Mouse (Mus musculus) heart, adult 2 months (tissue): ENCODE measurements around the gene Hhipl1. TPM values are rescaled to one million over a fixed set of nuclear protein-coding genes. Genes with fewer than 3 reads are reported as not detected.
A peak's percentile ranks its signal among the peaks of the same experiment; 100 is the strongest.

Experiments
- DNase-seq, 2 experiments: peaks; one replicate each; pipeline ENCODE4 v3.0.0; 2021
- H3K27ac ChIP-seq: fragments of 200-600 bp; 2 replicates; pipeline ENCODE4 v1.8.1; 2022
- H3K27me3 ChIP-seq: fragments of 200-500 bp; 2 replicates; pipeline ENCODE4 v1.6.1; 2012; ENCODE audit warnings: mild to moderate bottlenecking, low read length, inconsistent platforms, mixed read lengths; ENCODE audit not compliant: control insufficient read depth, insufficient read depth
- H3K36me3 ChIP-seq: fragments of 200-500 bp; 2 replicates; pipeline ENCODE4 v1.6.1; 2012; ENCODE audit warnings: low read length, inconsistent platforms; ENCODE audit not compliant: control insufficient read depth, insufficient read depth
- H3K4me1 ChIP-seq: fragments of 200-500 bp; 2 replicates; pipeline ENCODE4 v1.6.1; 2011; ENCODE audit warnings: low read length; ENCODE audit not compliant: control insufficient read depth, insufficient read depth
- H3K4me3 ChIP-seq: fragments of 200-600 bp; 2 replicates; pipeline ENCODE4 v1.8.1; 2022
- H3K79me2 ChIP-seq: fragments of 200-500 bp; replicated peaks from 2 replicates; pipeline ENCODE4 v1.6.1; 2012; ENCODE audit warnings: mild to moderate bottlenecking, inconsistent platforms, low read length, moderate library complexity, mixed read lengths; ENCODE audit not compliant: control insufficient read depth, insufficient read depth
- H3K9ac ChIP-seq: fragments of 200-500 bp; 2 replicates; pipeline ENCODE4 v1.6.1; 2012; ENCODE audit warnings: low read depth, mild to moderate bottlenecking, control low read depth, inconsistent platforms, low read length, mixed read lengths
- CTCF ChIP-seq: fragments of 200-600 bp; IDR thresholded peaks from 2 replicates; pipeline ENCODE4 v1.8.1; 2022; ENCODE audit warnings: antibody characterized with exemption, mild to moderate bottlenecking, moderate library complexity
- EP300 ChIP-seq: fragments of 200-500 bp; IDR thresholded peaks from 2 replicates; pipeline ENCODE4 v1.6.1; 2011; ENCODE audit warnings: low read depth, low read length, control low read depth; ENCODE audit not compliant: insufficient read depth
- POLR2A ChIP-seq: fragments of 200-500 bp; IDR thresholded peaks from 2 replicates; pipeline ENCODE4 v1.6.1; 2011; ENCODE audit warnings: mild to moderate bottlenecking, low read depth, low read length, control low read depth; ENCODE audit not compliant: insufficient read depth
- WGBS: fragments of 180-500 bp; shearing (Covaris S2); methylation state at CpG from one replicate; pipeline ENCODE4 v1.1.7; 2018; 5-methylcytosine and 5-hydroxymethylcytosine counted together
- intact Hi-C: fragments of 180-260 bp; cut with DNase I; formaldehyde crosslinking; loops from one replicate; pipeline ENCODE4 v1.15.1; 2025
- polyA plus RNA-seq: library from polyadenylated mRNA; depleted of rRNA; stranded (reverse); fragments of >200 nt; gene quantifications from 2 replicates; pipeline ENCODE4 v1.2.3, GENCODE M21; 2012
- total RNA-seq, 2 experiments: library from RNA; stranded (reverse); gene quantifications; 2 replicates each; pipeline ENCODE4 v1.2.3; 2021

Hhipl1 gene
- total and polyA plus RNA-seq, 3 experiments, result 1.2 to 1.8 (median 1.5) TPM

- H3K9ac ChIP-seq, result no peak overlapping the region
- intact Hi-C loops, result no loop called here
- peaks cover 31% of the 10 kb centered on the region for H3K4me1 ChIP-seq
- no peaks in the 10 kb centered on the region for H3K36me3 ChIP-seq
- WGBS, result 38% methylated on average over 2 of the region's 2 CpGs
- no peak overlapping the region for H3K4me3 ChIP-seq
- DNase-seq, result peak; percentile 52 to 56
- no peaks in the 10 kb centered on the region for H3K79me2 ChIP-seq
- H3K27me3 ChIP-seq, result no peaks in the 10 kb centered on the region
- TF ChIP-seq EP300, result peak; percentile 93
- TF ChIP-seq POLR2A, result no peak
- TF ChIP-seq CTCF, result no peak
- H3K27ac ChIP-seq, result peak overlapping the region; percentile 77
Measured at GRCm38 (mm10) chr12:108367909-108368308, 61.8 kb downstream of the Hhipl1 start.

- intact Hi-C loops, result no loop called here
- Histone ChIP-seq H3K79me2 (no peaks in the 10 kb centered on the region), H3K36me3 (no peaks in the 10 kb centered on the region; the same call in 1 of the 2 replicates), H3K4me1 (peaks cover 33% of the 10 kb centered on the region), H3K9ac (no peak overlapping the region), H3K4me3 (no peak overlapping the region), H3K27me3 (no peaks in the 10 kb centered on the region), H3K27ac (peak overlapping the region; percentile 77)
- peak in 1 of 2 experiments; percentile 16 for DNase-seq
- WGBS, result 51% methylated on average over 5 of the region's 5 CpGs
- TF ChIP-seq CTCF, result no peak
- no peak for TF ChIP-seq EP300
- no peak for TF ChIP-seq POLR2A
Measured at GRCm38 (mm10) chr12:108368921-108369320, 62.9 kb downstream of the Hhipl1 start.

GRCm38 (mm10) chr12:108370596-108371428, 64.7 kb downstream of the Hhipl1 start, which contains the start of gene Eml1:
Eml1 (plus strand) TSS chr12:108370957.
- H3K27me3 ChIP-seq, result no peaks in the 10 kb centered on the region

GRCm38 (mm10) chr12:108371429-108371765, 65.3 kb downstream of the Hhipl1 start:
- Histone ChIP-seq H3K9ac (peak overlapping the region; percentile 77), H3K79me2 (no peaks in the 10 kb centered on the region), H3K27me3 (no peaks in the 10 kb centered on the region), H3K27ac (peak overlapping the region; percentile 98), H3K36me3 (no peaks in the 10 kb centered on the region; the same call in 1 of the 2 replicates), H3K4me1 (peaks cover 32% of the 10 kb centered on the region), H3K4me3 (peak overlapping the region; percentile 62)
- intact Hi-C loops, result loop anchor here (2.0 to 5.0 kb wide), 2 partner anchors 21 to 186 kb away; no protein-coding TSS in a partner anchor
- 32% methylated on average over 6 of the region's 6 CpGs for WGBS
- no peak for DNase-seq
- no peak for TF ChIP-seq EP300
- no peak; the same call in 1 of the 2 replicates for TF ChIP-seq CTCF

More at GRCm38 (mm10) chr12:108370596-108371428, 64.7 kb downstream of the Hhipl1 start, which contains the start of gene Eml1:
- TF ChIP-seq EP300 (peak; percentile 77), CTCF (peak; percentile 50), POLR2A (peak; percentile 56; the same call in 1 of the 2 replicates)
- intact Hi-C loops, result loop anchor here (2.0 to 5.0 kb wide), 2 partner anchors 22 to 186 kb away; no protein-coding TSS in a partner anchor
- H3K27ac ChIP-seq, result peak within 1 kb of the TSS; percentile 98
- H3K36me3 ChIP-seq, result no peaks in the 10 kb centered on the region; the same call in 1 of the 2 replicates
- peak within 1 kb of the TSS; percentile 77 for H3K9ac ChIP-seq
- H3K79me2 ChIP-seq, result no peaks in the 10 kb centered on the region
- 16% methylated on average over 19 of the region's 19 CpGs for WGBS
- H3K4me3 ChIP-seq, result peak within 1 kb of the TSS; percentile 62
- H3K4me1 ChIP-seq, result peaks cover 36% of the 10 kb centered on the region
- peak; percentile 78 to 82 for DNase-seq

- Histone ChIP-seq H3K79me2 (0 out of 2 replicates have a peak, but pooled peaks cover 2% of the 10 kb centered on the region), H3K36me3 (no peaks in the 10 kb centered on the region; the same call in 1 of the 2 replicates), H3K27ac (peak overlapping the region; percentile 98), H3K9ac (peak overlapping the region; percentile 77), H3K4me3 (peak overlapping the region; percentile 62), H3K27me3 (no peaks in the 10 kb centered on the region), H3K4me1 (peaks cover 32% of the 10 kb centered on the region)
- TF ChIP-seq POLR2A (no peak), CTCF (no peak), EP300 (0 out of 2 replicates have a peak, but pooled peaks have one; percentile 16)
- intact Hi-C loops, result loop anchor here (5.0 kb wide), 1 partner anchor 185 kb away; no protein-coding TSS in a partner anchor
- 58% methylated on average over 17 of the region's 17 CpGs for WGBS
- DNase-seq, result peak; percentile 70 to 83
Measured at GRCm38 (mm10) chr12:108372241-108372640, 66.2 kb downstream of the Hhipl1 start.
